Mouse (Mus musculus): ENCODE data around the gene Edaradd. TPM values are rescaled to one million over a fixed set of nuclear protein-coding genes. Genes with fewer than 3 reads are reported as not detected.
A peak's percentile ranks its signal among the peaks of the same experiment; 100 is the strongest.
"Not testable (repeated sequence)": the region's sequence is repeated elsewhere in the genome, so short reads cannot be mapped to it uniquely, and the experiment has no call there.

The Edaradd gene
- polyA plus RNA-seq, 1 experiment = not detected

DNA sequence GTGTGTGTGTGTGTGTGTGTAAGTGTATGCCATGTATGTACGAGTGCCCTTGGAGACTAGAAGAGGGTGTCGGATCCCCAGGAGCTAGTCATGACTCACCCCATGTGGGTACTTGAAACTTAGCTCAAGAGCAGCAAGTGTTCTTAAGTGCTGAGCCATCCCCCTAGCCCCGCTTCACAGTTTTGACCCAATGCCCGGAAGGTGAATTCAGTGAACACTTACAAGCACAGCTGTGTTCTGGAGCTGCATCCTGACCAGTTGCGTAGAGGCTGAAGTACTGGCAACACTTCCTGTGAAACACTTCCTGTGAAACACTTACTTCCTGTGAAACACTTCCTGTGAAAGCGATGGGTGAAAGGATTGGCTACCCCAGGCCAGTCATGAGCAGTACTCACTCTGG, 45.0 kb downstream of the Edaradd start:
- Histone ChIP-seq H3K27me3 (ENCODE audit: control insufficient read depth, insufficient read depth, low read length, poor library complexity, severe bottlenecking) (no peaks in the 10 kb centered on the region), H3K4me1 (ENCODE audit: control insufficient read depth, insufficient read depth, low read length) (no peaks in the 10 kb centered on the region), H3K4me3 (ENCODE audit: low read depth, low read length) (no peak overlapping the region), H3K36me3 (ENCODE audit: control insufficient read depth, insufficient read depth, low read length, poor library complexity, severe bottlenecking) (no peaks in the 10 kb centered on the region), H3K9me3 (replicated peaks; ENCODE audit: control insufficient read depth, insufficient read depth, low read length, poor library complexity, severe bottlenecking) (no peaks in the 10 kb centered on the region), H3K9ac (ENCODE audit: low read depth, poor library complexity, severe bottlenecking) (no peak overlapping the region), H3K27ac (ENCODE audit: insufficient read depth, low read length) (no peak overlapping the region)
- TF ChIP-seq EP300 (IDR thresholded peaks at IDR 0.05; ENCODE audit: insufficient read depth, low read depth, low read length) (no peak), POLR2A (IDR thresholded peaks at IDR 0.05; ENCODE audit: insufficient read depth, low read length) (no peak), CTCF (IDR thresholded peaks at IDR 0.05; ENCODE audit: low read depth, low read length) (no peak)

DNA sequence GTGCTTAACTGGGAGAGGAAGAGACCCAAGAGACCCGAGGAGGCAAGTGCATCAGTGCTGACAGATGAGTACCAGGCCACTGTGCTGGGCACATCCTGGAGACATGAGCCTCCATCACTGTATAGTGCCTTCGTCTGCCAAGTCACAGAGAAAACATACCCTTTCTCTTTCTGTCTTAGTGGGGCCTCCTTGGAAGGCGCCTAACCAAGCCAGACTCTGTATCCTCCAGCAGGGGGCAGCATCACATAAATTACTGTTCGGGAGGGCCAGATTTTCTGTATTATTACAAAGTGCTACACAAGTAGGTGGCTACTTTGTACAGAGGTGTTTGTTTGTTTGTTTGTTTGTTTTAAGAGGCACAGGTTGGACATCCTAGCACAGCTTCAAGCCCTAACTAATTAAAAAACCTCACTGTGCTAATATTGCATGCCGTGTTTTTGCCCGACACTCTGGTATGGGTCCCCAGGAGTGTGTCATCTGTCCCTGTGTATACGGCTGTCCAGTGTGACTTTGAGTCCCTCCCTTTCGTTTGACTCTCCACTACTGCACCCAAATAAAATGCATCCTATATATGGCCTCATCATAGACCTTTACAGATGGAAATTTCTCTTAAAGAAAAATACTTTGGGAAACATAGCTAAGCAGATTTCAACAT, 46.4 kb downstream of the Edaradd start:
- no peak overlapping the region for H3K4me3 ChIP-seq (ENCODE audit: low read depth, low read length)
- H3K9ac ChIP-seq (ENCODE audit: low read depth, poor library complexity, severe bottlenecking) = no peak overlapping the region
- TF ChIP-seq POLR2A (IDR thresholded peaks at IDR 0.05; ENCODE audit: insufficient read depth, low read length) (no peak), CTCF (IDR thresholded peaks at IDR 0.05; ENCODE audit: low read depth, low read length) (peak; percentile 69)
- H3K27ac ChIP-seq (ENCODE audit: insufficient read depth, low read length) = no peak overlapping the region
- no peaks in the 10 kb centered on the region for H3K4me1 ChIP-seq (ENCODE audit: control insufficient read depth, insufficient read depth, low read length)
- no peaks in the 10 kb centered on the region for H3K36me3 ChIP-seq (ENCODE audit: control insufficient read depth, insufficient read depth, low read length, poor library complexity, severe bottlenecking)
- no peaks in the 10 kb centered on the region for H3K27me3 ChIP-seq (ENCODE audit: control insufficient read depth, insufficient read depth, low read length, poor library complexity, severe bottlenecking)
- H3K9me3 ChIP-seq (replicated peaks; ENCODE audit: control insufficient read depth, insufficient read depth, low read length, poor library complexity, severe bottlenecking) = no peaks in the 10 kb centered on the region

DNA sequence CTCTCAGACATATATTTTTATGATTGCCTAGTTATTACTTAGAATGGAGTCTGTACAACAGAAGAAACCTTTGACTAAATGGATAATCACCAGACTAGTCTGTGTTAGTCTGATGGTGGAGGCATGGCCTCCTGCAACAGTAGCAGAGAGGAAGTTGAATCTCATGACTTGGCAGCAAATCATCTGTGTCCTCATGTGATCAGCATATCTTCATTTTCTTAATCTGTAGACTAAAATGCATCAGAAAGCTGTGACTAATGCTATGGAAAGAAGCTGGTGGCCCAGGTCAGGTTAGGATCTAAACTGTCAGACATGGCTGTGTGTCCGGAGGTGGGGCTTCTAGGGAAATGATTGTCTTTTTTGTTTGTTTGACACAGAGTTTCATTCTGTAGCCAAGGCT, 51.8 kb downstream of the Edaradd start:
- Histone ChIP-seq H3K9me3 (replicated peaks; ENCODE audit: control insufficient read depth, insufficient read depth, low read length, poor library complexity, severe bottlenecking) (no peaks in the 10 kb centered on the region), H3K27me3 (ENCODE audit: control insufficient read depth, insufficient read depth, low read length, poor library complexity, severe bottlenecking) (no peaks in the 10 kb centered on the region), H3K9ac (ENCODE audit: low read depth, poor library complexity, severe bottlenecking) (no peak overlapping the region), H3K36me3 (ENCODE audit: control insufficient read depth, insufficient read depth, low read length, poor library complexity, severe bottlenecking) (no peaks in the 10 kb centered on the region), H3K4me1 (ENCODE audit: control insufficient read depth, insufficient read depth, low read length) (no peaks in the 10 kb centered on the region), H3K27ac (ENCODE audit: insufficient read depth, low read length) (no peak overlapping the region), H3K4me3 (ENCODE audit: low read depth, low read length) (no peak overlapping the region)
- TF ChIP-seq EP300 (IDR thresholded peaks at IDR 0.05; ENCODE audit: insufficient read depth, low read depth, low read length) = no peak
- TF ChIP-seq POLR2A (IDR thresholded peaks at IDR 0.05; ENCODE audit: insufficient read depth, low read length) = no peak
- no peak for TF ChIP-seq CTCF (IDR thresholded peaks at IDR 0.05; ENCODE audit: low read depth, low read length)

DNA sequence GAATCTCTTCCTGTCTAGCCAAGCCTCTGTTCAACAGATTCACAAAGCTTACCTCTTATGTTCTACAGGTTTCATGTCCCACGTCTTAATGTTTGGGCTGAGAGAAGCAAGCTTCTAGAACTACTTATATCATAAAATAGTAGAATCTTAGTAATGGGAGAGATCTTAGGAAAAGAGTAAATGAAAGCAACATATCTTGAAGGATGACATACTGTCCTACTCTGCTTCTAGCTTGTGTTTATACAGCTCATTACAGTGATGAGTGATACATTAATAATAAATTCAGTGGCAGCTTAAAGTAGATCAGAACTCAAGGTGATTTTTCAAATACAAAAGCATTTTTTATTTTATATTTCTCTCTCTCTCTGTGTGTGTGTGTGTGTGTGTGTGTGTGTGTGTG, 55.4 kb downstream of the Edaradd start, which contains the start of gene Lgals8:
TSS of gene Lgals8 (minus strand) at position 101 of the 400 bp plus-strand sequence.
- no peaks in the 10 kb centered on the region for H3K36me3 ChIP-seq (ENCODE audit: control insufficient read depth, insufficient read depth, low read length, poor library complexity, severe bottlenecking)
- H3K27me3 ChIP-seq (ENCODE audit: control insufficient read depth, insufficient read depth, low read length, poor library complexity, severe bottlenecking) = no peaks in the 10 kb centered on the region
- H3K9ac ChIP-seq (ENCODE audit: low read depth, poor library complexity, severe bottlenecking) = no peak within 1 kb of the TSS
- H3K9me3 ChIP-seq (replicated peaks; ENCODE audit: control insufficient read depth, insufficient read depth, low read length, poor library complexity, severe bottlenecking) = no peaks in the 10 kb centered on the region
- TF ChIP-seq CTCF (IDR thresholded peaks at IDR 0.05; ENCODE audit: low read depth, low read length) = no peak
- no peak within 1 kb of the TSS for H3K27ac ChIP-seq (ENCODE audit: insufficient read depth, low read length)
- H3K4me3 ChIP-seq (ENCODE audit: low read depth, low read length) = no peak within 1 kb of the TSS
- no peaks in the 10 kb centered on the region for H3K4me1 ChIP-seq (ENCODE audit: control insufficient read depth, insufficient read depth, low read length)

DNA sequence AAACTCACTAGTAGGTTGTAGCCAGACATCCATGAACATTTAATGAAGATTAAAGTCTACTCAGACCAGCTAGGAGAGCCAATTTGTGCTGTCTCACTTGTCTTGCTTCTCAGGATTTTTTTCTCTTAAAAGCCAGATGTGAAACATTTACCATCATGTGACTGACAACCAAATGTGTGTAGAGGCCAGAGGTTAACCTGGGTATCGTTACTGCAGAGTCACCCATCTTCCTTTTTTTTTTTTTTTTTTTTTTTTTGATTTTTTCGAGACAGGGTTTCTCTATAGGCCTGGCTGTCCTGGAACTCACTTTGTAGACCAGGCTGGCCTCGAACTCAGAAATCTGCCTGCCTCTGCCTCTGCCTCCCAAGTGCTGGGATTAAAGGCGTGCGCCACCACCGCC, 56.1 kb downstream of the Edaradd start:
- not testable (repeated sequence) for H3K9ac ChIP-seq (ENCODE audit: low read depth, poor library complexity, severe bottlenecking); H3K27ac ChIP-seq (ENCODE audit: insufficient read depth, low read length); H3K27me3 ChIP-seq (ENCODE audit: control insufficient read depth, insufficient read depth, low read length, poor library complexity, severe bottlenecking); H3K9me3 ChIP-seq (replicated peaks; ENCODE audit: control insufficient read depth, insufficient read depth, low read length, poor library complexity, severe bottlenecking); H3K4me3 ChIP-seq (ENCODE audit: low read depth, low read length); H3K4me1 ChIP-seq (ENCODE audit: control insufficient read depth, insufficient read depth, low read length); H3K36me3 ChIP-seq (ENCODE audit: control insufficient read depth, insufficient read depth, low read length, poor library complexity, severe bottlenecking)

DNA sequence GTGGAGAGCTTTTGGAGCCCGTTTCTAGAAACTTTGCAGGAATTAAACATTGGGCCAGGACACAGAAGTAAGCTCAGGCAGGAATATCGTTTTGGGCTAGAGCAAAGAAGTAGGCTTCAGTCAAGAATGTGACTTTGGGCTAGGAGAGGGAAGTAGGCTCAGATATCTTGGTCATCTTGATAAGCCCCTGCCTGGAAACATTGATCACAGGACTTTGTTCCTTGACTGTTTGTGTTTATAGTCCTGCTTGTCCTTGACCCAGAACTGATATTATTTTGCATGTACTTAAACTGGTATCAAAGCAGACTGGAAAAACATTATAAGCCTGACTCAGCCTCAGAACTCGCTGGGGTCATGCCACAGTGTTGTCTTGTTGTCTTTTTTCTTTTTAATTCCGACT, 57.6 kb downstream of the Edaradd start:
- Histone ChIP-seq H3K36me3 (ENCODE audit: control insufficient read depth, insufficient read depth, low read length, poor library complexity, severe bottlenecking) (no peaks in the 10 kb centered on the region), H3K9ac (ENCODE audit: low read depth, poor library complexity, severe bottlenecking) (no peak overlapping the region)

More for the DNA sequence above, 57.6 kb downstream of the Edaradd start:
- Histone ChIP-seq H3K4me1 (ENCODE audit: control insufficient read depth, insufficient read depth, low read length) (no peaks in the 10 kb centered on the region), H3K27me3 (ENCODE audit: control insufficient read depth, insufficient read depth, low read length, poor library complexity, severe bottlenecking) (no peaks in the 10 kb centered on the region), H3K27ac (ENCODE audit: insufficient read depth, low read length) (no peak overlapping the region), H3K9me3 (replicated peaks; ENCODE audit: control insufficient read depth, insufficient read depth, low read length, poor library complexity, severe bottlenecking) (no peaks in the 10 kb centered on the region), H3K4me3 (ENCODE audit: low read depth, low read length) (no peak overlapping the region)
- TF ChIP-seq CTCF (IDR thresholded peaks at IDR 0.05; ENCODE audit: low read depth, low read length) (no peak), EP300 (IDR thresholded peaks at IDR 0.05; ENCODE audit: insufficient read depth, low read depth, low read length) (no peak), POLR2A (IDR thresholded peaks at IDR 0.05; ENCODE audit: insufficient read depth, low read length) (no peak)

All from ES-Bruce4 (cell line).